Mouse (Mus musculus): ENCODE measurements around the gene Ccl1.

DNA sequence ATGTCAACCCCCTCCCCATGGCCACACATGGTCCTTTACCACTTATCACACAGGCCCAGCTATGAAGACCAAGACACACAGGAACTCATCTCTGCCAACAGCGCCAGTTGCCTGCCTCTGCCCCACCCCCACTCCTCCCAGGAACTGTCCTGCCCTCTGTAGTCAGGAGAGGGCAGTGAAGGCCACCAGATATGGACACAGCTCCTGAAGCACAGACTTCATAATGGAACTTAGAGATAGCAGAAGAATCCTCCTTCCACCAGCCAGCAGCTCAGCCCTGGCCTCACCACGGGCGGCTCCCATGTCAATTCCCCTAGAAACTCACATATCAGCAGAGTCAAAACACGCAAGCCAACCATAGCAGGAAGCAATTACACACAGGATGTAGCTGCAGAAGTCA lies 49.9 kb downstream of the Ccl1 start:
- TF ChIP-seq CTCF (IDR thresholded peaks at IDR 0.05; ENCODE audit: low read depth, low read length), result no peak
- TF ChIP-seq POLR2A (IDR thresholded peaks at IDR 0.05; ENCODE audit: borderline replicate concordance, low read depth, low read length), result no peak
